Mouse (Mus musculus) kidney, adult 11 months (tissue): ENCODE measurements around the gene S100pbp.
A peak's percentile ranks its signal among the peaks of the same experiment; 100 is the strongest.

Experiments
- DNase-seq: peaks from one replicate; pipeline ENCODE4 v3.0.0; 2022

Gene S100pbp

DNA sequence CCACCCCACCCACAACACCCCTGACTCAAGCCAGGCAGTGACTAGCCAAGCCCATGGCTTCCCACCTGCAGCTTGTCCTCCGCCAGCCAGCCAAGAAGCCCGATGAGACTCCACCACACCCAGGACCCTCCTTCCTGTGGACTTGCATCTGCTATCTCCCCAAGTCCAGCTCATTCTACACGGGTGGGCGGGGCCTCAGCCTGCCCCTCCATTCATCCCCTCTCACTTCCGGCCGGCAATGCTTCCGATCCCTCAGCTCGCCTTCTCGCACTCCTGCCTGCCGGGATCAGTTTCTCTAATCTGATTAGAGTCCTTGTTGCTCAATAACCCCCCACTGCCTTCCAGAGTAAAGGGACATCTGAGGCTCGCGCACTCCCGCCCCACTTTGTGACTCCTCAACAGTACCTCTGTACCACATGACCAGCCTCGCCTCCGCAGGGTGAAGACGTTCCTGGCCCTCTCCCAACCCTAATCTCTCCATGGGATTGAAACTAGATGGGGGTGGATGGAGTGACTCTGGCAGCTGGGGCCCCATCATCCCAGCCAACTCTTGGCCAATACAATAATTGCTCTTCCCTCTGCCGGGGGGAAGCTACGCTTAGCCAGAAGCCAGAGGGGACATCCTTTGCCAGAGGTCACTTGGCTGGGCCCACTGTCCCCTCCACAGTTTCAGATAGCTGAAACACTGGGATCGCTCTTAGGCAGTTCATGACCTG is 63.6 kb downstream of the S100pbp start:
- DNase-seq: no peak

DNA sequence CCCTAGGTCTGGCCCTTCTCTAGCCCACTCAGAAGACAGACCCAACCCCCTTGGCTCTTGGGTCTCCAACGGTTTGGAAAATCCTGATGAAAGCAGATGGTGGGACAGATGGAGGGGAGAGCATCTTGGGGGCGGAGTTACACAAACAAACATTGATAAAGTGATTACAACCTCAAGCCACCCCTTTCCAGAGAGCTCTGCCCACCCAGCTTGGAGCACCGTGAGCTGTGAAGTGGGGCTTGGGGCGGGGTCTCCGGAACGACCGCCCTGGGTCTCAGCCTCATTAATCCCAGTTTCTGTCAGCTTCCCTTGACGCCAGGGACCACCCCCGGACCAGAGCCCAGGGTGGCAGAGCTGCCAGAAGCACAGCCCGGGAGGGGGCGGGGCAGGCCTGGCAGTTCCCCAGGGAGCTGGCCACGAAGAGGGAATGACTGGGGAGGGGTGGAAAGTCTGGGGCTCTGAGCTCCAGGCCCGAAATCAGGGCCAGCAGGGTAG is 64.8 kb downstream of the S100pbp start:
- DNase-seq: no peak

GRCm38 (mm10) chr4:129122719-129123118 is 66.8 kb downstream of the S100pbp start:
- no peak for DNase-seq

GRCm38 (mm10) chr4:129122107-129122506 is 67.4 kb downstream of the S100pbp start:
- no peak for DNase-seq

- no peak for DNase-seq
Measured at GRCm38 (mm10) chr4:129121569-129122086, 67.9 kb downstream of the S100pbp start, which contains the start of gene Hpca. Gene Hpca, minus strand, starts transcription at chr4:129122036.

GRCm38 (mm10) chr4:129120520-129121445 is 68.7 kb downstream of the S100pbp start:
- no peak for DNase-seq

DNA sequence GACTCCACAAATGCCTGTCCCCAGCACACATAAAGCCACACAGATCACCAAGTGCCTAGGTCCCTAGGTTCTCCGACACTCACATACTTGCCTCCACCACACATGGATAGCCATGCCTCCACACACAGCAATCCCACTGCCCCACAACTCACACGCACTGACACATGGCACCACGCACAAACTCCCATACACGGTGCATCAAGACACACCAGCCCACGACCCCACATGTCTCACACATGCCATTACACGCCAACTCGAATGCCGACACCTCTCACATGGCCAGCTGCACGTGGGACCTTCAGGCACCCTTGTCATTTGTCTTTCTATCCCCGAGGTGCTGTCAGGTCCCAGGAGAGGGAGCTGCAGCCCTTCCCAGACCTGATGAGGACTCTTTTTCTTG is 69.8 kb downstream of the S100pbp start:
- no peak for DNase-seq

DNA sequence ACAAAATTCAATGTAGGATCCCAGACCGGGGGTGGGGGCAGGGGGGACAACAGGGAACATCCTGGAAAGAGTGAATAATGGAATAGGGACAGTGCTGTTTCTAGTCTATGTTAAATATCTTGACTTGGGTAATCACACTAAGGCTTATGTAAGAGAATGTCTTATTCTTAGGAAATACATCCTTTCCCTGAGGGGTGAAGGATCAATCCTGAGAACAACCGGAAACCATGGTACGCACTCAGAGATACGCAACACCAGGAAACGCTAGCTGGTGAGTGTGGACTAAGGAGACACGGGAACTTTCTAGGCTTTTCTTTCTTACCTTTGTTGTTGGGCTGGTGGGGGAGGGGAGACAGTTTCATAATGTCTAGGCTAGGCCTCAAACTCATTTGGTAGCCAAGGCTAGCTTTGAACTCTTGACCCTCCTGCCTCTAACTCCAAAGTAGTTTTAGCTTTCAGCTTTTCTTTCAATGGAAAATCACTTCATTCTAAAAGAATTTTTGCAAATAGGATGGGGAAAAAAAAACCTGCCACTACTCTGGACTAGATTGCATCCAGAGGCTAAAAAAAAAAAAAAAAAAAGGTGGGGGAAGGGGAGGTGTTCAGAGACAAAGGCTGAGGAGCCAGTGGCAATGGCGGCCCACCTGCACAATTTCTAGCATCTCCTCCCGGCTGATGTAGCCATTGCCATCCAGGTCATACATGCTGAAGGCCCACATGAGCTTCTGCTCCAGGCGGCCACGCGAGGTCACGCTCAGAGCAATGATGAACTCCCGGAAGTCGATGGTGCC is 71.6 kb downstream of the S100pbp start:
- no peak for DNase-seq

- no peak for DNase-seq
Measured at GRCm38 (mm10) chr4:129116703-129117102, 72.8 kb downstream of the S100pbp start.

GRCm38 (mm10) chr4:129113083-129113988 is 76.2 kb downstream of the S100pbp start:
- peak; percentile 56 for DNase-seq

DNA sequence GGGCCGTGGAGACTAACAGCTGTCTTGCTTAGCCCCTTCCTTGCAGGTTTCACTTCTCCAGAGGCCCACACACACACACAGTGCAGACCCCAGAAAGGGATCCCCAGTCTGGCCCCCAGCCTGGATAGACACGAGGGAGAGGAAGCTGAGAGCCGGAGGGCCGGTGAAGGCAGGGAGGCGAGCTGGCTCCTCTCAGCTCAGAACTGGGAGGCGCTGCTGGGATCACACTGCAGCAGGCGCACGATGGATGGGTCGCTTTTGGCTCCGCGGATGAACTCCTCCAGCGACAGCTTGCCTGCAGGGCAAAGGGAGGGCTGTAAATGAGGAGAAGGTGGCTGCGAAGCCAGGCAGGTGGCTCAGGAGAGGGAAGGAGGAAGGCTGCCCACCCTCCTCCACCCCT is 77.3 kb downstream of the S100pbp start:
- no peak for DNase-seq

- no peak for DNase-seq
Measured at GRCm38 (mm10) chr4:129111350-129111749, 78.2 kb downstream of the S100pbp start.

- no peak for DNase-seq
Measured at GRCm38 (mm10) chr4:129110804-129111203, 78.7 kb downstream of the S100pbp start.

DNA sequence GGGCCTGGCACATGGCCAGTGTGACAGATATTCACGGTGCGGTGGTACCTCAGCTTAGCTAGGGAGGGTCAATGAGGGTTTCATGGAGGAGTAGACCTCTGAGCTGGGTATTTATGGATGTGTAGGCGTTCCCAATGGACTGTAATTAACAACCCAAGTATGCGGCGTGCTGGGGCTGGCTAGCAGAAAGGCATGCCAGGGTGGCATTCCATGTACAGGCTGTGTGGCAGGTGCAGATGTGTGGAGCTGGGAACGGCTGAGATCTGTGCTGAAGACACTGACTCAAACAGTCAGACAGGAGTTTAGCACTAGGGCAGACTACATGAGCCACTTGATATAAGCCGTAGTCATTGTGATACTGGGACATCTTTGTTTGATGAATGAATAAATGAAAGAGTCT is 80.9 kb downstream of the S100pbp start:
- no peak for DNase-seq

GRCm38 (mm10) chr4:129107348-129107899 is 82.1 kb downstream of the S100pbp start:
- no peak for DNase-seq

DNA sequence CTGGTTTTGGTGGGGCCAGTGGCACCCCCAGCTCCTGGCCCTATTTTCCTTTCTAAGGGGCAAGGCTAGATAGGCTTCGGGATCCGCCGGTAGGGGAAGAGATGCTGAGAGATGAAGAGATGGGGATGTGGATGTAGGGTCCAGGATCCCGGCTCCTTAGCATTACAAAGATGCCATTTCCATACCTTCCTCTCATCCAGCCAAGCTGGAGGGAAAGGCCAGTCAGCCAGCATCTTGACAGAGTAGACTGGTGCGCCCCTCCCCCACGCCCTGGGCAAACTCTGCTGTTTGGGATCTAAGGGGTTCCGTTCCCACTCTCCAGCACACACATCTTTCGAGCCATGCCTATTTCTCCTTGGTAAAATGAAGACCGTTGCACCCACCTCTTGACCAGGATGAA is 83.5 kb downstream of the S100pbp start:
- DNase-seq: no peak

DNA sequence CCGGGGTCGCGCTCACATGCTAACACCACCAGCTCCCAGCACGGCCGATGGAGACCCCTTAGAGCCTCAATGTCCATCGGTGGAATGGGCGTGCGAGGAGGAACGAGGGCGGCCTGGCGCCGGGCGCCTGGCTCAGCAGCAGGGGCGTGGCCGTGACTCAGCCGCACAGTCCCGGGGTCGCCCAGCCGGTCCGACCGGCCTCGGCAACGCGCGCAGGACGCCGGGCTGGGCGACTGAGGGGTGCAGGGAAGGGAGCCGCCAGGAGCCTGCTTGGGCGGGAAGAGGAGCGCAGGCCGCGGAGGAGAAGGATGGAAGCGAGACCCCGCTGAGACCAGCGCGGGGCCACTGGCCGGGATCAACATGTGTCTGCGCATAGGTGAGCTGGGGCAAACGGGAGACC is 84.2 kb downstream of the S100pbp start, which contains the start of gene Tmem54:
Gene Tmem54, plus strand, starts transcription at position 193 of the 400 bp plus-strand sequence.
- DNase-seq: no peak

- no peak for DNase-seq
Measured at GRCm38 (mm10) chr4:129102133-129102829, 87.2 kb downstream of the S100pbp start.
